Mouse (Mus musculus) megakaryocyte, embryonic 14.5 days (primary cell): ENCODE results near the gene Pfkm.

Source experiments
- FLI1 ChIP-seq: IDR thresholded peaks from 2 replicates; pipeline ENCODE4 v1.6.1; 2012; ENCODE audit warnings: low read length, inconsistent platforms, mixed read lengths
- GATA1 ChIP-seq: IDR thresholded peaks from 3 replicates; pipeline ENCODE4 v1.6.1; 2012; ENCODE audit warnings: mixed read lengths, low read length, inconsistent platforms, borderline replicate concordance

DNA sequence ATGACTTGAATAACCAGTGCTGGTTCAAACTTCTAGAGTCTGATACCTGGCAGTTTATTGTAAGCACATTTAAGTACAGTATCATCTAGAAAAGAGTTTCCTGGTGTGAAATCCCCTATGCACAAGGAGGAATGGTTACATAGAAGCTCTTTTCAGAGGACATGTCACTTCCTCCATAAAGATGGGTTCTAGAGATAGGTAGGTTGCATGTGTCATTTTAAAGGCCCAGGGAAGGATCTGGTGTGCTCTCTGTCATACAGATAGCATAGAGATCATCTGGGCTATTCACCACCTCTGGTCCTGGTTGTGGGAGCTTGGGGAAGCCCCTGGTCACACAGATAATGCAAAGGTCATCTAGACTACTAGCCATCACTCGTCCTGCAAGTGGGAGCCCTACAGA lies 64.9 kb downstream of the Pfkm start:
- TF ChIP-seq GATA1 (no peak), FLI1 (no peak)
